Mouse (Mus musculus): ENCODE measurements around the gene Wdr6. TPM values are rescaled to one million over a fixed set of nuclear protein-coding genes. Genes with fewer than 3 reads are reported as not detected.

Gene Wdr6
- polyA plus RNA-seq (2012; rRNA removed): 14.2 and 14.3 TPM in 2 replicates

DNA sequence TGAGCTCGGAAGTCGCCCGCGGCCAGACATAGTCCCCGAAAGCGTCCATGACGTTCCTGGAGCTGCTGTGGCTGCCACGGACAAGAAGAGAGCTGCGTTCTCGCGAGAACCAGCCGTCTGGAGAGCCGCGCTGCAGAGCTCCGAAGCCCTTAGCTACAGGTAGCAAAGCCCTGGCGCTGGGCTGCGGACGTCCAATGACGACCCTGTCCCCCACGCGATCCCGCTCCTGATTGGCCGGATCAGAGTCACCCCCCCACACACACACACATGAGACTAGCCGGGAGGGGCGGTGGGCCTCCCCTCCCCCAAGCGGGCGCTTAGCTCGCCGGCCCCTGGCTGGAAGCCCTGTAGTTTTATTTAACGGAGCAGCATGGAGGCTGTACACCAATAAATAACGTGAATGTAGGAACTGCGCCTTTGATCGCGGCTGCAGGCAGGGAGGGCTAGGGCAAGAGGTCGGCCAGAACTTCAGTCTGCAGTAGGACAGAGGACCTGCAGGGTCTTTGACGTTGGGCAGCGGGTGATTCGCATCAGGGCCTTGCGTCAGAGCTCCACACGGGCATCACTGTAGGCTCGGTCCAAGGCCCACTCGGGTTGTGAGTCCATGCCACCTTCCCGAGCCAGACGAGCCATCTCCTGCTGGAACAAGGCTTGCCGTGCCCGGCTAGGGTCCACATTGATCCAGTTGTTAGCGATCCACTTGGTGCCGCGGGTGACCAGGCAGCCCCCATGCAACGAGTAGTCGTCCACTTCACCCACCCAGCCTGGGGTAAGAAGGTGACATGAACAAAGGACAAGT, at the start of gene Wdr6:
TSS of gene Wdr6 (minus strand) at position 195 of the 799 bp plus-strand sequence.
- 3% methylated on average over 51 of the region's 51 CpGs for WGBS
- no peak for DNase-seq (ENCODE audit: low read depth, low spot score)

DNA sequence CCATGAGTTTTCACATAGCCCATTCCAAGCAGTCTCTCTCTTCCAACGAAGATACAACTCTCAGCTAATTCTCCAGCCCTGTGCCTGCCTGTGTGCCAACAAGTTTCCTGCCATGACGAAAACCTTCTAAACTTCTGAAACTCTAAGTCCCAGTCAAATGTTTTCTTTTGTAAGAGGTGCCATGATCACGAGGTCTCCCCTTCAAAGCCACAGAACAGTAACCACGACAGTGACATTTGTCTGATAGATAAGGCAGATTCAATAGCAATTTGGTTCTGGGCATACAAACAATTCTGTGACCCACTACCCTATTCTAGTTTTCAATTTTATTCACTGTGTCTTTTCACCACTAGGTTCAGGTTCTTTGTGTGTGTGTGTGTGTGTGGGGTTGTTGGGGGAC, 49.6 kb upstream of the Wdr6 start:
- 75% methylated on average over 4 of the region's 4 CpGs for WGBS
- DNase-seq (ENCODE audit: low read depth, low spot score): no peak

GRCm38 (mm10) chr9:108626498-108626897, 48.0 kb upstream of the Wdr6 start:
- no peak for DNase-seq (ENCODE audit: low read depth, low spot score)
- 49% methylated on average over 2 of the region's 2 CpGs for WGBS

GRCm38 (mm10) chr9:108617301-108617700, 38.8 kb upstream of the Wdr6 start:
- no peak for DNase-seq (ENCODE audit: low read depth, low spot score)
- 86% methylated on average over 1 of the region's 1 CpGs for WGBS

DNA sequence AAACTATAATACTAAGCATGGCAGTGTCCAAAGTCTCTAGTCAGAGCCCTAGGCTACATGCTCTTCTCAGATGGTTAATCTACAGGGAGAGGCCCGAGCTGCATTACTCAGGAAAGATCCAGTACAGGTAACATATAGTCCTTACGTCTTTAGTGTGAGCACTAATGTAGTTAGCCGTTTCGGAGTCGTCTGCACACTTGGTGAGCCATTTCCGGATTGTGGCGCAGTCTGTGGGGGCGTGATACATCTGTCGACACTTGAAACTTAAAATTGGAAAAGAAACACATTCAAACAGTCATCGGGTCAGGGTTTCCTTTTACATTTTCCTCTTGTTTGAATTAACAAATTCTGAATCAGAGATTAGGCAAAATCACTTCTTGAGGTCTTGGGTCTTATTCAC, 32.9 kb upstream of the Wdr6 start:
- DNase-seq (ENCODE audit: low read depth, low spot score): no peak
- WGBS: 97% methylated on average over 10 of the region's 10 CpGs

GRCm38 (mm10) chr9:108608889-108609288, 30.4 kb upstream of the Wdr6 start:
- no peak for DNase-seq (ENCODE audit: low read depth, low spot score)
- 41% methylated on average over 4 of the region's 4 CpGs for WGBS

GRCm38 (mm10) chr9:108607929-108608328, 29.4 kb upstream of the Wdr6 start:
- 26% methylated on average over 5 of the region's 5 CpGs for WGBS
- peak; percentile 55 for DNase-seq (ENCODE audit: low read depth, low spot score)

GRCm38 (mm10) chr9:108601986-108602385, 23.4 kb upstream of the Wdr6 start:
- 28% methylated on average over 4 of the region's 4 CpGs for WGBS
- DNase-seq (ENCODE audit: low read depth, low spot score): no peak

DNA sequence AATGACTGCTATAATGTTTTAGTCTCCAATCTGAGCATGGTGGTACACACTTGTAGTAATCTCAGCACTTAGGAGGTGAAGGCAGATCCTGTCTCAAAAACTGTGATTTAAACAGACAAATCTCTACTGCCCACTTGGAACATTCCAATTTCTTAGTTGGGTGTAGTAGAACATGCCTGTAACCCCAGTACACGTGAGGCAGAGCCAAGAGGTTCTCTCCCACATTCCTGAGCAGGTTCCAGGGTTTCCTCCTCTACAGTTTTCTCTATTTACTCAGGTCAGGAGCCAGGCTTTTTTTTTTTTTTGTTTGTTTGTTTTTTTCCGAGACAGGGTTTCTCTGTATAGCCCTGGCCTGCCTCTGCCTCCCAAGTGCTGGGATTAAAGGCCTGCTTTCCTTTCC, 21.5 kb upstream of the Wdr6 start:
- no peak for DNase-seq (ENCODE audit: low read depth, low spot score)
- WGBS: 12% methylated on average over 2 of the region's 2 CpGs

- WGBS: 72% methylated on average over 4 of the region's 4 CpGs
- no peak for DNase-seq (ENCODE audit: low read depth, low spot score)
Measured at GRCm38 (mm10) chr9:108599021-108599566, 20.6 kb upstream of the Wdr6 start.

DNA sequence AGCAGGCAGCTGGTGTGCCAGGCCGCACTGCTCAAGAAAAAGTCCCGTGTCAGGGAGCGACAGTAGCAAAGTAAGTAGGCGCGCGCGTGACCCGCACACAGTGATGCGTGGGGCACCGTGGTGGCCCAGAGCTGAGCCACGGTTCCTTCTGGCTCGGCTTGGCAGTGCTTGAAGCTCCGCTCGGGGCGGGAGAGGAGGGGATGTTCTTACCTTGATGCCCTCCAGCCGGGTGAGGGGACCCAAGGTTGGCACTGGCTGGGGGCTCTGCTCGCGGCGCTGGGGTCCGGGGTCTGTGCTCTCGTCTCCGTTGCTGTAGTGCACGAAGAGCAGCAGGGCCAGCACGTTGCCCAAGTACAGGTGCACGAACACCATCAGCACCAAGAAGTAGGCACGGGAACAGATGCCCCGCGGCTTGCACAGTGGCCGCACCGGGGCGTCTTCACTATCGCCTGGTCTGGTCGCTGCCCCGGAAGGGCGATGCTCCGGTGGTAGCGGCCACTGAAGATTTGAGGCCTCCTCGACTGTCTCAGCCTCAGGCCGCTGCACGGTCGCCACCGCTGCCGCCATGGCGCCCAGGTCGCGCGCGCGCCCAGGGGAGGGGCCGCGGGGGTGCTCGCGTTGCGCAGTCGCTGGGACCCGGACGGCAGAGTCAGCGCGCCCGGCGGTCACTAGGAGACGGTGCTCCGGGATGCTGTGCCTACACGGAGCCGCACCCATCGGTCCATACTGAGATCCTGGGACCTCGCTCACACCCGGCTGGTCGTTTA, 18.6 kb upstream of the Wdr6 start, which contains the start of gene P4htm:
TSS of gene P4htm (minus strand) at position 670 of the 767 bp plus-strand sequence.
- 6% methylated on average over 69 of the region's 69 CpGs for WGBS
- DNase-seq (ENCODE audit: low read depth, low spot score): no peak

- no peak for DNase-seq (ENCODE audit: low read depth, low spot score)
- 80% methylated on average over 3 of the region's 3 CpGs for WGBS
Measured at GRCm38 (mm10) chr9:108594354-108594753, 15.8 kb upstream of the Wdr6 start.

DNA sequence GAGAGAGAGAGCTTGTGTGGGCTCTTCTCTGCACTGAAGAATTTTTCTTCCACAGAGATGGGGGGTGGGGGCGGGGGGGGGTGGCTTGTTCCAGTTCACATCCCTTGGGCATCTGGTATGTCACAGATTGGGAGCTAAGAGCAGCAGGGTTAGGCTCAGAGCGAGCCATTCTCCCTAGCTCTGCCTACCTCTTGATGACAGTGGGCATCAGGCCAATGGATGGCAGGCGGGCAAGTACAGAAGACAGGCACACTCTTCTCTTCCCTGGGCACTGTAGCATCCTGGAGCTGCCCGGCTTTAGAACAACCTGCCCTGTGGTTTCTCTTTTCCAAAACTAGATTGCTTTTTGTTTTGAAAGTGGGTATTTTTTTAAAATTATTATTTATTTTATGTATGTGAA, 12.9 kb upstream of the Wdr6 start:
- no peak for DNase-seq (ENCODE audit: low read depth, low spot score)
- WGBS: 75% methylated on average over 4 of the region's 4 CpGs

- DNase-seq (ENCODE audit: low read depth, low spot score): no peak
- WGBS: 71% methylated on average over 5 of the region's 5 CpGs
Measured at GRCm38 (mm10) chr9:108589229-108589628, 10.7 kb upstream of the Wdr6 start.

GRCm38 (mm10) chr9:108587571-108588180, 9.1 kb upstream of the Wdr6 start:
- WGBS: 47% methylated on average over 14 of the region's 14 CpGs
- DNase-seq (ENCODE audit: low read depth, low spot score): no peak

- 34% methylated on average over 5 of the region's 5 CpGs for WGBS
- no peak for DNase-seq (ENCODE audit: low read depth, low spot score)
Measured at GRCm38 (mm10) chr9:108579344-108579690, 778 bp upstream of the Wdr6 start.

- no peak for DNase-seq (ENCODE audit: low read depth, low spot score)
- under 1% methylated on average over 24 of the region's 24 CpGs for WGBS
Measured at GRCm38 (mm10) chr9:108577934-108578544, 500 bp downstream of the Wdr6 start.

DNA sequence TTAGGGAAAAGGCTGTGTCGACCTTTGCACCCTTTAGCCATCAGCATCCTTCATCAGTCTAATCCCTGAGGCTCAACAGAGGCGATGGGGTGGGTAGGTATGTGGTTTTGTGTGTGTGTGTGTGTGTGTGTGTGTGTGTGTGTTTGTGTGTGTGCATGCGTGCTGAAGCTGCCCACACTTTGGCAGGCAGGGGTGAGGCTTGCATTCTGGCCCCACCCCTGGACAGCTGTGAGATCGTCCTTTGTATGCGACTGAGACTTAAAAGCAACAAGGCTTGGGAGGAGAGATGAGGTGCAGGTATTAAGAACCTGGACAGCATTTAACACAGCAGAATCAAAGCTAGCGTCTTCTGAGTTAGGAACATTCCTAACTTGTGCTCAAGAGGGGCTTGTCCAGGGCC, 1.5 kb downstream of the Wdr6 start:
- no peak for DNase-seq (ENCODE audit: low read depth, low spot score)
- WGBS: 49% methylated on average over 6 of the region's 6 CpGs

GRCm38 (mm10) chr9:108575321-108576297, 2.9 kb downstream of the Wdr6 start:
- DNase-seq (ENCODE audit: low read depth, low spot score): no peak
- WGBS: 89% methylated on average over 37 of the region's 37 CpGs

Measured in large intestine, adult 2 months (tissue).